Mouse (Mus musculus) left cerebral cortex, postnatal 10 days (tissue): ENCODE measurements around the gene Aven. TPM values are rescaled to one million over a fixed set of nuclear protein-coding genes. Genes with fewer than 3 reads are reported as not detected.

ENCODE experiments used
- DNase-seq, 2 experiments: peaks; one replicate each; pipeline ENCODE4 v3.0.0; 2021 to 2022; ENCODE audit warnings: low spot score in 2 of 2, mixed read lengths in 1 of 2; ENCODE audit errors: extremely low spot score in 1 of 2
- intact Hi-C: fragments of 180-260 bp; cut with DNase I; formaldehyde crosslinking; loops from one replicate; pipeline ENCODE4 v1.15.1; 2025
- total RNA-seq, 2 experiments: library from RNA; stranded (reverse); gene quantifications; 2 replicates each; pipeline ENCODE4 v1.2.3; 2021

Gene Aven
- total RNA-seq, 2 experiments from 2014 or later, result 9.6 to 11.4 TPM

- intact Hi-C loops, result loop anchor here (2.0 to 10.0 kb wide), 2 partner anchors 104 to 218 kb away; partner anchors contain the start of genes Gm21985, Katnbl1, Nop10 and Slc12a6
- DNase-seq, result no peak
These were observed 10.0 kb upstream of the Aven start for GRCm38 (mm10) chr2:112482533-112483333.

GRCm38 (mm10) chr2:112483334-112483651 is 9.5 kb upstream of the Aven start:
- no peak for DNase-seq

GRCm38 (mm10) chr2:112484886-112485285 is 7.9 kb upstream of the Aven start:
- intact Hi-C loops, result loop anchor here (10.0 kb wide), 1 partner anchor 220 kb away; the partner anchor contains the start of genes Gm21985, Nop10 and Slc12a6

More at GRCm38 (mm10) chr2:112483334-112483651, 9.5 kb upstream of the Aven start:
- intact Hi-C loops, result loop anchor here (2.0 to 10.0 kb wide), 2 partner anchors 104 to 218 kb away; partner anchors contain the start of genes Gm21985, Katnbl1, Nop10 and Slc12a6

GRCm38 (mm10) chr2:112490483-112491196 is 2.1 kb upstream of the Aven start:
- DNase-seq, result no peak
- intact Hi-C loops, result no loop called here

More at GRCm38 (mm10) chr2:112484886-112485285, 7.9 kb upstream of the Aven start:
- no peak for DNase-seq

DNA sequence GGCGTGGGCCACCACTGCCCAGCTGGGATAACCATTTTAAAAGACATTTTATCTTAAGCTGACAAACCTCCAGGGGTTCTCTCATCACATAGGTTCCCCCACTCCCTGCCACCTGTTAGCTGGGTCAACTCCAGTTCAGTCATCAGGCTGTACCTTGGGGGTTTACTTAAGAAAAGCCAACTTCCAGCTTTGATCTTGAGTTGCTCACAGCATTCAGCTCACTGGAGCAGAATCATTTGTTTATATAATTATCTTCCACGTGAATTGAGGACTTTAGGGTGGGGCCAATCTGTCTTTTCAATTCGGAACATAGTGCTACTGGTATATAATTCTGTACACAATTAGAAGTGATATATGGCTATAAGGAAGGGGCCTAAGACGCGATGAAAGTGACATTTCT is 1.1 kb upstream of the Aven start:
- no peak for DNase-seq
- intact Hi-C loops, result no loop called here

DNA sequence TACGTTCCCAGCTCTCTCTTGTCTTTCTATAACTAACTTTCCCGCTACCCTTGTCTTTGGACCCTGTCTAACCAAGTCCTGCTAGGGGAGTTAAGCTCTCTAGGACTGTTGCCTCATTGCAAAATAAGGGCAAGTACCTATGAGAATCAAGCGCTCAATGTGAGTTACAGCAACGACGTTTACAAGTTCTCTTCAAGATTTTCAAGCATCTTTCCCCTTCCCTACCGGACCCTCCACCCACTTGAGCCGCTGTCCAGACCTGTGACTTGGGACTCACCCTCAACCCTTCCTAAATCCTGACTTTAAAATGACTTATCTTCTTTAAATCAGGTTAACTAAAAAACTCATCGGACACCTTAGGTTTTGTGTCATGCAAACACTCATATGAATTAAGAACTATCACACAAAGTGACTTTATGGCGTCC is 321 bp upstream of the Aven start:
- intact Hi-C loops, result no loop called here
- no peak for DNase-seq

GRCm38 (mm10) chr2:112493539-112494260 is 936 bp downstream of the Aven start:
- intact Hi-C loops, result no loop called here
- DNase-seq, result no peak

DNA sequence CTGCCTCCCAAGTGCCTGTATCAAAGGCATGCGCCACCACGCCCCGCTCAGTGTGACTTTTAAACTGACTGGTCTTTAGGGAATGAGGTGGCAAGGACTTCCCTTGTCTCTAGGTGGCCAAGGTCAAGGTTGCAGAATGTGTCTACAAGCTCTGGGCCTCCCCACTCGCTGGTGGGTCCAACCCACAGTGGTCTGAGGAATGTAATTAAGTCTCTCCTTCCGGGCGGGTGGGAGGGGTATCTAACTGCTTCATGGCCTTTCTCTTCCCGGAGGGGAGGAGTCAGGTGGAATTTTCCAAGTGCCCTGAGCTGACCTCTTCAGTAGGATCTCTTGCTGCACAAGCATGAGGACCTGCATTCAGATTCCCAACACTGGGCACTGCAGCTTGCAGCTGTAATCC is 5.1 kb downstream of the Aven start:
- intact Hi-C loops, result no loop called here
- no peak for DNase-seq

- intact Hi-C loops, result loop anchor here (5.0 to 10.0 kb wide), 2 partner anchors 266 to 804 kb away; no protein-coding TSS in a partner anchor
- DNase-seq, result peak; percentile 76 to 77
These were observed 8.4 kb downstream of the Aven start for GRCm38 (mm10) chr2:112501209-112501608.

DNA sequence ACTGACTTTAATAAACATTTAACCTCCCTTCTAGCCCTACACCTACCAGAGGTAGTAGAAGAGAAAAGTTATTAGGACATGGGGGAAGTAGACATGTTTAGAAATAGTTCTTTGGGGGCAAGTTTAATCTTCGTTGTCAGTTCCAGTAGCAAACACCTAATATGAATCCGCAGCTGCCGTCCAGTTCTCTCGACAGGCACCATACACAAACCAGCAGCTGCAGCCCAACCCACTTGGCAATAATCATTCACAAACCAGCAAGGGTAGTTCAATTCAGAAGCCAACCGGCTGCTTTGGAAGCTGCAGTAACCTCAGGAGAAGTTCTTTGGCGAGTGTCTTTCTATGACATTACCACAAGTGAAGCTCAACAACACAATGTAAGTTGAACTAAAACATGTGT is 11.2 kb downstream of the Aven start:
- no peak for DNase-seq
- intact Hi-C loops, result loop anchor here (5.0 to 10.0 kb wide), 2 partner anchors 263 to 801 kb away; no protein-coding TSS in a partner anchor

DNA sequence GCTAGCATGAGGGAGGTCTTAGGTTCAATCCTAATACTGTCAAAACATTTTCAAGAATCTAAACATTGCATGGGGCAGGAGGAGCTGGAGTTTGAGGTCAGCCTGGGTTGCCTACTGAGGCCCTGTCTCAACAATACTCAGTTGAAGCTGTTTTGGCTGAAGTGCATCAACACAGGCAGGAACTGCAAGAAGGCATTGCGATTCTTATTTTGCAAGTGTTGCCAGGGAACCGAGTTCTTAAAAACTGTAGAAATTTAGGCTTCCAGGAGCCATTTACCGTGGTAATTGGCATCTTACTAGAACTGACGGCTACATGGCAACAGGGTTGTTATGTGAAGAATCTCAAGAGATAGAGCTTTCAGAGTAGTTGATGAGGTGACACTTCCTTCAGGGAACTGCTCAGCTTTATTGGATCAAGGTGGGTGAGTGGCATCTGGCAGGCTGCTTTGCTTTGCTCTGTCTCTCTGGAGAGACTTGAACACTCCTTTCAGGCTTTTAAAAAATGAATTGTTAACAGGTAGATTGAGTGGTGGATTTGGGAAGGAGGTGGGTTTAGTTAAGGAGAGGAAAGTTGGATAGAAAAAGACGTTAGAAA is 14.2 kb downstream of the Aven start:
- intact Hi-C loops, result loop anchor here (10.0 kb wide), 1 partner anchor 798 kb away; no protein-coding TSS in a partner anchor
- DNase-seq, result no peak

GRCm38 (mm10) chr2:112507444-112507843 is 14.7 kb downstream of the Aven start:
- intact Hi-C loops, result loop anchor here (10.0 kb wide), 1 partner anchor 797 kb away; no protein-coding TSS in a partner anchor
- no peak for DNase-seq

GRCm38 (mm10) chr2:112510140-112510539 is 17.4 kb downstream of the Aven start:
- intact Hi-C loops, result no loop called here
- DNase-seq, result no peak

DNA sequence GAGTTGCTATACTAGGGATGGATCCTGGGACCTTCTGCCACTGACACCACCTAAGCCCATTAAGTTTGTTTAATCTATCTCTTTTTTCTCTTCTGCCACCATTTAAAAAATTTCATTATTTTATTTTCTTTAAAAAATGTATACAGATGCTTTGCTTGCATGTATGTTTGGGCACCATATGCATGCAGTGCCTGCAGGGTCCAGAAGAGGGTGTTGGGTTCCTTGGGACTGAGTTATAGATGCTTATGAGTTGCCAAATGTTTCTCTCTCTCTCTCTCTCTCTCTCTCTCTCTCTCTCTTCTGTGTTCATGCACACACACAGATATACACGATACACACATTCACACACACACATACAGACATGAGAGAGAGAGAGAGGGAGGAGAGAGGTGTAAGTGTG is 20.3 kb downstream of the Aven start:
- intact Hi-C loops, result no loop called here
- no peak for DNase-seq

- no peak for DNase-seq
- intact Hi-C loops, result no loop called here
These were observed 24.0 kb downstream of the Aven start for GRCm38 (mm10) chr2:112516728-112517127.

- no peak for DNase-seq
- intact Hi-C loops, result no loop called here
These were observed 24.5 kb downstream of the Aven start for GRCm38 (mm10) chr2:112517218-112517617.

GRCm38 (mm10) chr2:112518541-112518940 is 25.8 kb downstream of the Aven start:
- no peak for DNase-seq
- intact Hi-C loops, result no loop called here
